Mouse (Mus musculus): ENCODE measurements around the gene Ccdc162.
A peak's percentile ranks its signal among the peaks of the same experiment; 100 is the strongest.

The Ccdc162 gene

DNA sequence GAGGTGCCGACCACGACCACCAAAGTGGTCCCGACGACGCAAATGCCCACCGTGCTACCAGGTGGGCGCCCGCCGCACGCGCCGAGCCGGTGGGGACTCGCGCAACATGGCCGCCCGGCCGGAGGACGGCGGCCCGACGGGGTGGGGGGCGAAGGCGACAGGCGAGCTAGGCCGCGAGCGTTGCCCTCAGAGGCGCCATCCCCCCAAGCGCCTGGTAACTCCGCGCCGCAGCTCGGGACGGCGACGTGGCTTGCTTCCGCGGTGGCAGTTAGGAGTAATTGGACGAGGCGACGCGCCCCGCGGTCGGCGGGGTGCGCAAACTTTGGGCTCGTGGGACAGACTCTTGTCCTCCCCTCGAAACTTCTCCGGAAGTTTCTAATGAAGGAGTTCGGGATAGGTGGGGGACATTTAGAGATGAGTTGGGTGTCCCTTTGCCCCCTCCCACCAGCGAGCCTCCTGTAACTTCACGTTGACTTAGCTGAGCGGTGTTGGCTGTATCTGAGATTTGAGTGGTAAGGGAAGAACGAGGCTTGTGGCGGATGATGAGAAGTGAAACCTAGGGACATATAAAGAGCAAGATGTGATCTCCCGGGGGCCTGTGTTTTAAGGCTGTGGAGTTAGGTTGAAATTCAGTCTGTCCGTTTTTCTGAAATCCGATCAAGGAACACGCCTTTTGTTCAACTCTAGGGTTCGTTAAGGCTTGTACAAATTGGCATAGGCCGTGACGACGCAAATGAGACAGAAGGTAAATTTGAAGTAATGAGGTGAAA lies 196.6 kb downstream of the Ccdc162 start:
- no peak for TF ChIP-seq GATA4 (IDR thresholded peaks at IDR 0.05; ENCODE audit: insufficient replicate concordance, low read length)

DNA sequence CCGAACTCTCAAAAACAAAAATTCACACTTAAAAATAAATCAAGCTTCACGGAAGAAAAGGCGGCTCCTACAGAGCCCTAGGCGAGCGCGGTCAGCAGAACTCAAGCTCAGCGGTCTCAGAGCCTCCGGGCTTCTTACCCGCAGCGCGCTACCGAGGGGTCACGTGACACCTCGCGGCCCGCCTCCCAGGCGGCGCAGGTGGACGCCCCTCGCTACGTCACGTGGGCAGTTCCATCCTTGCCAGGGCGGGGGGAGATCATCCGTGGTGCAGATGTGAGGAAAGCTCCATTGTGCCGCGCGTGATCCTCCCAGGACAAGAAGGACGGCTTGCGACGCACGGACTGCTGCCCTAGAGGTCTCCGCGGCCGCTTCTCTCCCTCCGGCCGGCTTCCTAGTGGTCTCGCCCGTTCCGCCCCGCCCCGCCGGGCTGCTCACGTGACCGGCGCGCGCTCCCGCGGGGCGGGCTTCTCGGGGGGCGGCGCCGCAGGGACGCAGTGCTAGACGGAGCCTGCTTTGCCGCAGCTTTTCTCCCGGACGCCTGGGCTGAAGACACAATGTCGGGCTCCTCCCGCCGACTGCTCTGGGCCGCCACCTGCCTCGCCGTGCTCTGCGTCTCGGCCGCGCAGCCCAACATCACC lies 197.3 kb downstream of the Ccdc162 start, which contains the start of gene Cd164:
Gene Cd164, plus strand, starts transcription at position 434 of the 638 bp plus-strand sequence.
- TF ChIP-seq GATA4 (IDR thresholded peaks at IDR 0.05; ENCODE audit: insufficient replicate concordance, low read length), result 0 out of 2 replicates have a peak, but pooled peaks have one; percentile 2

DNA sequence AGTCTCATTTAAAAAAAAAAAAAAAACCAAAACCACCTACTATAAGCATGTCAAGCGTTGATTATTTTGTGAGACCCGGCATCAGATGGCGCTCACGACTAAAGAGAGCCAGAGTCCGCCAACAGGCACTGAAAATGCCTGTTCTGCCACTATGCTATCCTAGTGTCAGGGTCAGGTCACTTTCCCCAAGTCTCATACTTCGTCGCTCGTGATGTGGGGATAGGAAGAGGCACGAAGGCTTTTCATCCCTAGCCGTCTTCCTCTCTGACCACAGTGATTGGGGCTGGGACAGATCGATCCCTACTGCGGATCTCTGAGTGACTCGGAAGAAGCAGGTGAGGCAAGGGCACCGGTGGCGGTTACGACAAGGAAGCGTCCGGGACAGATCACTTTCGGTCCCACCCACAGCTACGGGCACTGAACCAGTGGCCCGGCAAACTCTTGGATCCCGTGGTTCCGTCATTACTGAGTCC lies 197.9 kb downstream of the Ccdc162 start:
- TF ChIP-seq GATA4 (IDR thresholded peaks at IDR 0.05; ENCODE audit: insufficient replicate concordance, low read length), result no peak

DNA sequence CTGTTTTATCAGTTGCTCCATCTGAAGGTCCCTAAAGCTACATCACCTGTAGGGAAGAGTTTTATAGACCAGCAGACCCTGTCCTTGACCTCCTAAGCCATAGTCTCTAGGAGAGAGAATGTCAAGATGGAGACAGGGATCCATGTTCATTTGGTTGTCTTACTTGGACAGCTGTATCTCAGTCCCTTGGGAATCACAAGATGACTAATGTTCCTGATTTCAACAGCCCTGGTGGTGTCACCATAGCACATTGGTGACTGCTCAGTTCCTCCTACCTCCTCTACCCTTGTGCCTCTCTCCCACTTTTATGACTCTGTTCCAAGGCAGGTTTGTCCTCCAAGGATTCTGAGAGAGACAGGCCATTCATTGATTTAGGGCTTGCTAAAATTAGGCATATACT lies 201.5 kb downstream of the Ccdc162 start:
- TF ChIP-seq GATA4 (IDR thresholded peaks at IDR 0.05; ENCODE audit: insufficient replicate concordance, low read length), result no peak

DNA sequence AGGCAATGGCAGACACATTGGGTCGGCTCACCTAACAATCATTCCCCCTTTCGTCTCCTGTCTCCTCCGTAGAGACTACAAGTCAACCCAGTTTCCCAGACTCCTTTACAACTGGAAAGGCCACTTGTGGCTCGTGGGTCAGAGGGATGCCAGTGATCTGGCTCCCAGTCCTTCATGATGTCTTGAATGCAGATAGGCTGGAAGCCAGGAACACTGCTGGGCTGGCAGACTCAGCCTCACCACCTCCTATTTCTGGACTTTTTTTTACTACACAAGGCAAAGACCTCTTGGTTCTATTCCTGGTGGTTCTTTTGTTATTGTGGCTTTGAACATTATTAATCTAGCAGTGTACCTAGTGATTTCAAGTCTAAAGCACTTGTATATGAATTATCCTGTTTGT lies 202.1 kb downstream of the Ccdc162 start:
- TF ChIP-seq GATA4 (IDR thresholded peaks at IDR 0.05; ENCODE audit: insufficient replicate concordance, low read length), result no peak

DNA sequence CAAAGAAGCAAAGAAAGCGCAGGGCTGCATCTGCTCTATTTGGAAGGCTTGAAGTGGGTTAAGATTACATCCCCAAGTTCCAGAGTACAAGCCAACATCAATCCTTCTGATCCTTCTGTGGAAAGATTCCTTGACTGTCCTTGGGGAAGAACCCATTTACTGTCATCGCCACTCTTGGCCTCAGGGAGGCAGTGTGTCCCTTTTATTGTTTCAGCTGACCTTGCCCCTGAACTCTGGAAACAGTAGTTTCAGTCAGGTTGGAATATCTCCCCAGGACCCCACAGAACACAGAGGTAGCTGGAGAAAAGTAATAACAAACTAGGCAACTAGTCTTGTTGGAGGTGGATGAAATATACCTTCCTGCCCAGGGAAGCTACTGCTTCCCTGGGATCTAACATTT lies 207.3 kb downstream of the Ccdc162 start:
- TF ChIP-seq GATA4 (IDR thresholded peaks at IDR 0.05; ENCODE audit: insufficient replicate concordance, low read length), result no peak

DNA sequence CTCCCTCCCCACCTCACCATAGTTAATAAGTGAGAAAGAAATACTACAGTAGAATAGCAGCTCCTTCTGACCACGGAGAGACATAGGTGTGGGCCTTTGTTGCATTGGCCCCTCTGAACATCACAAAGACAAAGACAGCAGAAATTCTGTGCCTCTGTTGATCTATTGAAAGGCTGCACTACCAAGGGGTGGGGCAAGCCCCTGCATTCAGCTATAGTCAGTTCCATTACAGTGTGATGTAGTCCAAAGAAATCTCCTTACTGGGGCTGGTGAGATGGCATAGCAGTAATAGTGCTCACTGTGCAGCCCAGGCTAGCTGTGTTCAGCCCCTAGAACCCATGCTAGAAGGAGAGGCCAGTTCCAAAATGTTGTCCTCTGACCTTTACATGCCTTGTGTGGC lies 211.4 kb downstream of the Ccdc162 start:
- TF ChIP-seq GATA4 (IDR thresholded peaks at IDR 0.05; ENCODE audit: insufficient replicate concordance, low read length), result no peak

DNA sequence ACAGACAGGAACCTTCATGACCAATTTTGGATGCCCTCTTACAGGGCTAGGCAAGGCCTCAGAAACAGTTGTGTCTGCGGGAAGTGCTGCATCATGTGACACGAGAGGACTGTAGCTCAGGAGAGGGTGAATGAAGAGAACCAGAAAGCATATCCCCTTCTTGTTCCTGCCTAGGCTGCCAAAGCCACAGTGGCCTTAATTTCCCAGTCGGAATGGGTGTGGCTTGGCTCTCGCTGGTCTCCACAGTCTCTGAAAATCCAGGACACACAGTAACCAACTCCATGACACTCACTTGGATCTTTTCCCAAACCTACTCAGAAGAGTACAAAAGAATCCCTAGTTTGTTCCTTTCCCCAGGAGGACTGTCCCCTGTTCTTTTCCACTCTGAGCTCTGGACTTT lies 215.5 kb downstream of the Ccdc162 start:
- no peak for TF ChIP-seq GATA4 (IDR thresholded peaks at IDR 0.05; ENCODE audit: insufficient replicate concordance, low read length)

DNA sequence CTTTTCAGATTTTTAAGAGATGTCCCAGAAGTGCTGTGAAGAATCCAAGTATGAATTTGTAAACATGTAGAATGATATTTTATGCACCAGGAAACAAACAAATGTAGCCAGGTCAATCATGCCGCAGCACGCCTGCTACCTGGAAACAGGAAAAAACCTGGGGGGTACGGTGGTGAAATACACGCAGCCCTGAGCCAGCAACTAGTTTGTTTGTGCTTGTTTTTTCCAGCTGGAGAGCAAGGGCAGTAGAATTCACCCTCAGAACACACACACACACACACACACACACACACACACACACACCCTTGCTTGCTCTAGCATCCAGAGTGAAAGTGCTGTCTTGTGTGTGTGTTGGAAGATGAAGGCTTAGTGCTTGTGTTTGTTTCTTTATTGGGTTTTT lies 225.3 kb downstream of the Ccdc162 start:
- TF ChIP-seq GATA4 (IDR thresholded peaks at IDR 0.05; ENCODE audit: insufficient replicate concordance, low read length), result no peak

DNA sequence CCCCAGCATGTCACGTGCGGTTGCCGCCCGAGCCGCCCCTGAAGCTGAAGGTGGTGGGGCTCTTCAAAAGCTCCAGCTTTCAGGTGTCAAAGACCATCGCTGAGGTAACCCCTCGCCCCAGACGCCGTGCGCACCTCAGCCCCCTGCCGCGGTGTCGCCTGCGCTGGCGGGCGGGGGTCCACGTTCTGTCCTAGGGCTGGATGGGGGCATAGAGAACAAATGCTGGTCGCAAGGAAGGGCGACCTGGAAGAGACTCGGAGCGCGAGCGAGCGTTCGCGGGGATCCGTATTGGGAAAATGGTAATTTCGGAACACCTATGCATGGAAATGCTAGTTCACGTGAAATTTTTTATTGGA lies 225.9 kb downstream of the Ccdc162 start:
- no peak for TF ChIP-seq GATA4 (IDR thresholded peaks at IDR 0.05; ENCODE audit: insufficient replicate concordance, low read length)

DNA sequence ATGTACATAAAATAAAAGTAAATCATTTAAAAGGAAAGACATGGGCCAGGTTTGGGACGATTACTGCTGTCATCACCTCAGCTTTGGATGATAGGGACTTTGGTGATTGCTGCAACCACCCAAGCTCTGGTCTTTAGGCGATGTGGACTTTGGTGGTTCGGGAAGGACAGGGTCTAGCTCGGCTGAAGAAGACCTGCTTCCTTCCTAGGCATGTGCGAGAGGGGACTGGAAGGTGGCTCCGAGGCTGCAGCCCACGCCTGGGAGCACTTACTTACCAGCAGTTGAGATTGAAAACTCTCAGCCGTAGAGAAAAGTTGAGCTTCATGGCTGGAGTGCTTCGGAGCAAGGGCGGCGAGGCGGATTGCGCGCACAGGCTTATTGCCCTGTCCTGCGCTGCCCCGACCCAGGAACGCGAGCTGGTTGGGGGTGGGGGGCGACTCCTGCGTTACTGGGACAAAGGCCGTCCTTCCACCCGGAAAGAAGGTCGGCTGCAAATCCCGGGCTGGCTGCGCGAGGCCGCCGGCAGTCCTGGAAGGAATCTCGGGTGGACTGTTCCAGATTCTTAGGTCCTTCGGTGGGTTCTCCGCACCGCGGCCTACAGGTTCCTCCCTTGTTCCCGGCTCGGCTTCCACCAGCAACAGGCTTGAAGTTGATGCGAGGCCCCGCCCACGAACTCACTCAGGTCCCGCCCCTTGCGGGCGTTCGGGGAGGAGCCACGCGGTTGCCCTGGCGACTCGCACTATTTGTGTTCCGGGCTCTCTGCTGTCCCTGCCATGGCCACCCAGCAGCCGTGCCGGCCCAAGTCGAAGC lies 226.5 kb downstream of the Ccdc162 start, which contains the start of the genes Smpd2 and Ppil6:
Gene Smpd2, minus strand, starts transcription at position 662 of the 810 bp plus-strand sequence.
Gene Ppil6, plus strand, starts transcription at position 732 of the 810 bp plus-strand sequence.
- no peak for TF ChIP-seq GATA4 (IDR thresholded peaks at IDR 0.05; ENCODE audit: insufficient replicate concordance, low read length)

DNA sequence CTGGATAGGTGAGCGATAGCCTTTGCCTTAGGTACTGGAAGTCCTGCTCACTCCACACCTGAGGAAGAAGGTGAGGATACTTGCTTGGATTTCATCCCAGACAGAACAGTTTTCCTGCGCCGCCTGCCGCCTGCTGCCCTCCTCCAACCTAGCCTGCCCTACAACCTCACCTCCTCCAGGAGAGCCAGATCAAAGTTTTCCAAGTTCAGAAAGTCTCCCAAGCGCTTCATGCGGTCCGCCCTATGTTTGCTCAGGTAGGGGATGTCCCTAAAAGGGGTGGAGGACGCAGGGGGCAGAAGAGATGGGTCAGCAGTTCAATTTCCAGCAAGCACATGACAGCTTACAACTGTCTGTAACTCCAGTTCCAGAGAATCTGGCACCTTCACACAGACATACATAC lies 227.1 kb downstream of the Ccdc162 start:
- no peak for TF ChIP-seq GATA4 (IDR thresholded peaks at IDR 0.05; ENCODE audit: insufficient replicate concordance, low read length)

DNA sequence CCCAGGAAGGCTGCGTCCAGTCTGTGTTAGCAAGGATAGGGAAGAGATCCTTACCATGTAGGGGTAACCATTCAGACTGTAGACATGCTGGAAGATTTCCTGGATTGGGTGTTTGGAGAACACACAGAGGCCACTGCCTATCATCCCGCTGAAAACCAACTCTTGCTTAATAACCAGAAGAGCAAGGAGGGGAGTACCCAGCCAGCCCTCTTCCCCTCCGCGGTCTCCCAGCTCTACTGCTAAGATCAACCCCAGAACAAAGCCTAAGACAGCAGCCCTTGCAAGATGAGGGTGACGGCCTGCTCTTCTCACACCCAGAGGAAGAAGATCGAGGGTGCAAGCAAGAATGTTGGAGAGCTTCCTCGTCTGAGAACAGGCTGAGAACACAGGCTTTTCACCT lies 227.6 kb downstream of the Ccdc162 start:
- no peak for TF ChIP-seq GATA4 (IDR thresholded peaks at IDR 0.05; ENCODE audit: insufficient replicate concordance, low read length)
